Mouse (Mus musculus) kidney, adult 10 weeks (tissue): Measurements from ENCODE around the gene Lamtor5. TPM values are rescaled to one million over a fixed set of nuclear protein-coding genes. Genes with fewer than 3 reads are reported as not detected.

Experiments
- polyA plus RNA-seq: library from polyadenylated mRNA; stranded (reverse); fragments of 350-450 nt; fragmentation: Illumina TruSeq; extraction: RNeasy Lipid Tissue Mini Kit (QIAGEN cat#74804); gene quantifications from one replicate; pipeline ENCODE4 v1.2.3, GENCODE M21; 2014; ENCODE audit warnings: low read depth, low replicate concordance

Gene Lamtor5
- polyA plus RNA-seq = 322 TPM

GRCm38 (mm10) chr3:107278479-107279269 is at the start of gene Lamtor5:
Gene Lamtor5, plus strand, starts transcription at chr3:107278858.

GRCm38 (mm10) chr3:107230527-107230926 is 48.1 kb upstream of the Lamtor5 start, which contains the start of gene A630076J17Rik:
Gene A630076J17Rik, plus strand, starts transcription at chr3:107230614.

GRCm38 (mm10) chr3:107239607-107240006 is 39.1 kb upstream of the Lamtor5 start, which contains the start of gene Prok1:
Gene Prok1, minus strand, starts transcription at chr3:107239707.

GRCm38 (mm10) chr3:107290764-107291381 is 12.2 kb downstream of the Lamtor5 start, which contains the start of gene Slc16a4:
Gene Slc16a4, plus strand, starts transcription at chr3:107291230.

Other genes with a start within 250 kb of the Lamtor5 start
- gene Kcna3, start 242.7 kb upstream of the Lamtor5 start, polyA plus RNA-seq = not detected
- gene Kcna2, start 177.7 kb upstream of the Lamtor5 start, polyA plus RNA-seq = 0.20 TPM
- gene Kcna10, start 95.8 kb upstream of the Lamtor5 start, polyA plus RNA-seq = not detected
- not detected for gene Cym, start 57.1 kb upstream of the Lamtor5 start, polyA plus RNA-seq
- gene A630076J17Rik, start 48.2 kb upstream of the Lamtor5 start, polyA plus RNA-seq = not detected
- gene Prok1, start 39.2 kb upstream of the Lamtor5 start, polyA plus RNA-seq = 5.7 TPM
- gene Slc16a4, start 12.4 kb downstream of the Lamtor5 start, polyA plus RNA-seq = 581 TPM
- 9.9 TPM for gene Rbm15, start 54.8 kb downstream of the Lamtor5 start, polyA plus RNA-seq
- gene Kcnc4, start 180.7 kb downstream of the Lamtor5 start, polyA plus RNA-seq = not detected
- 5.8 TPM for gene Slc6a17, start 239.2 kb downstream of the Lamtor5 start, polyA plus RNA-seq